Mouse (Mus musculus) G1E (cell line): Measurements from ENCODE around the gene Methig1. TPM values are rescaled to one million over a fixed set of nuclear protein-coding genes. Genes with fewer than 3 reads are reported as not detected.
"Not testable (repeated sequence)": the region's sequence is repeated elsewhere in the genome, so short reads cannot be mapped to it uniquely, and the experiment has no call there.

Source experiments
- ATAC-seq: 2 replicates; pipeline ENCODE4 v1.8.0; 2016; ENCODE audit warnings: mild to moderate bottlenecking; ENCODE audit not compliant: insufficient number of reproducible peaks, poor library complexity, low FRiP score, severe bottlenecking; ENCODE audit errors: extremely low read depth
- DNase-seq: peaks from one replicate; pipeline ENCODE4 v3.0.0; 2012; ENCODE audit warnings: low spot score
- H3K27me3 ChIP-seq: 2 replicates; pipeline ENCODE4 v1.6.1; 2012; ENCODE audit warnings: mild to moderate bottlenecking, low read length, inconsistent platforms; ENCODE audit not compliant: insufficient read depth
- H3K36me3 ChIP-seq: replicated peaks from 2 replicates; pipeline ENCODE3; 2012; ENCODE audit warnings: mild to moderate bottlenecking, inconsistent platforms
- H3K4me1 ChIP-seq: 2 replicates; pipeline ENCODE4 v1.6.1; 2012; ENCODE audit warnings: low read depth, low read length, inconsistent platforms, mixed read lengths; ENCODE audit not compliant: insufficient read depth
- H3K4me3 ChIP-seq: 2 replicates; pipeline ENCODE4 v1.5.1; 2012; ENCODE audit warnings: low read depth, mild to moderate bottlenecking, inconsistent platforms, low read length, moderate library complexity, mixed read lengths
- H3K9me3 ChIP-seq: replicated peaks from 2 replicates; pipeline ENCODE4 v1.6.1; 2012; ENCODE audit warnings: inconsistent platforms
- CTCF ChIP-seq: IDR thresholded peaks from 2 replicates; pipeline ENCODE4 v1.5.1; 2012; ENCODE audit warnings: low read depth, low read length, inconsistent platforms, mixed read lengths
- GATA1 ChIP-seq: IDR thresholded peaks from 2 replicates; pipeline ENCODE4 v1.6.1; 2012; ENCODE audit warnings: borderline replicate concordance, low read length, inconsistent platforms, mixed read lengths
- GATA2 ChIP-seq: IDR thresholded peaks from 2 replicates; pipeline ENCODE4 v1.6.1; 2012; ENCODE audit warnings: low read depth, low read length, inconsistent platforms, borderline replicate concordance
- POLR2AphosphoS5 ChIP-seq: IDR thresholded peaks from 2 replicates; pipeline ENCODE4 v1.6.1; 2012; ENCODE audit warnings: low read depth, low read length, inconsistent platforms; ENCODE audit not compliant: insufficient replicate concordance
- TAL1 ChIP-seq: conservative IDR thresholded peaks from 2 replicates; pipeline ENCODE4 v1.6.1; 2012; ENCODE audit warnings: low read depth, low read length, inconsistent platforms, mixed read lengths
- polyA plus RNA-seq: library from polyadenylated mRNA; stranded (reverse); fragments of >175 nt; gene quantifications from 2 replicates; pipeline ENCODE4 v1.2.3, GENCODE M21; 2012
- total RNA-seq, 2 experiments: library from RNA; stranded (forward) in 1 of 2; stranded (reverse) in 1 of 2; fragments of 200-1000 nt in 1 of 2; fragments of >200 nt in 1 of 2; fragmentation: Nextera tagmentation in 1 of 2; gene quantifications; 2 replicates each; pipeline ENCODE4 v1.2.3; 2014 to 2017

The Methig1 gene
- total and polyA plus RNA-seq, 3 experiments, result 0.22 TPM; not detected in 2

- H3K27me3 ChIP-seq, result no peaks in the 10 kb centered on the region
- H3K4me1 ChIP-seq, result peaks cover 81% of the 10 kb centered on the region
- H3K36me3 ChIP-seq, result peaks cover 61% of the 10 kb centered on the region
- peak overlapping the region; percentile 49; the same call in 1 of the 2 replicates for H3K4me3 ChIP-seq
- DNase-seq (no peak), ATAC-seq (no peak)
- TF ChIP-seq POLR2AphosphoS5 (no peak), GATA1 (no peak), GATA2 (no peak), TAL1 (no peak), CTCF (no peak)
- H3K9me3 ChIP-seq, result no peaks in the 10 kb centered on the region
Observed at GRCm38 (mm10) chr15:100417854-100418450, 65.0 kb downstream of the Methig1 start.

GRCm38 (mm10) chr15:100419311-100419710 is 66.4 kb downstream of the Methig1 start:
- peaks cover 51% of the 10 kb centered on the region for H3K36me3 ChIP-seq
- no peak for DNase-seq
- peak overlapping the region; percentile 55 for H3K4me3 ChIP-seq
- peaks cover 82% of the 10 kb centered on the region for H3K4me1 ChIP-seq
- no peaks in the 10 kb centered on the region for H3K27me3 ChIP-seq
- ATAC-seq, result no peak
- H3K9me3 ChIP-seq, result no peaks in the 10 kb centered on the region
- TF ChIP-seq GATA2 (no peak), POLR2AphosphoS5 (no peak), GATA1 (no peak), CTCF (no peak), TAL1 (no peak)

GRCm38 (mm10) chr15:100419901-100420745 is 67.2 kb downstream of the Methig1 start:
- DNase-seq, result peak; percentile 69
- peak; percentile 69 for ATAC-seq

GRCm38 (mm10) chr15:100421059-100421757 is 68.3 kb downstream of the Methig1 start:
- no peak for ATAC-seq
- no peak for DNase-seq

More at GRCm38 (mm10) chr15:100419901-100420745, 67.2 kb downstream of the Methig1 start:
- H3K9me3 ChIP-seq, result no peaks in the 10 kb centered on the region
- no peak for TF ChIP-seq POLR2AphosphoS5
- TF ChIP-seq GATA2, result no peak
- peak; percentile 90 for TF ChIP-seq TAL1
- TF ChIP-seq CTCF, result no peak
- TF ChIP-seq GATA1, result no peak
- H3K4me1 ChIP-seq, result peaks cover 76% of the 10 kb centered on the region
- peak overlapping the region; percentile 55; the same call in 1 of the 2 replicates for H3K4me3 ChIP-seq
- peaks cover 43% of the 10 kb centered on the region for H3K36me3 ChIP-seq
- H3K27me3 ChIP-seq, result no peaks in the 10 kb centered on the region

GRCm38 (mm10) chr15:100421758-100422197 is 68.8 kb downstream of the Methig1 start, which contains the start of gene Gm5475:
Gm5475 (plus strand) TSS chr15:100422147.
- Histone ChIP-seq H3K36me3 (peaks cover 27% of the 10 kb centered on the region), H3K4me1 (peaks cover 60% of the 10 kb centered on the region), H3K4me3 (peak within 1 kb of the TSS; percentile 94)
- not testable (repeated sequence) for DNase-seq, H3K9me3 ChIP-seq, ATAC-seq, H3K27me3 ChIP-seq

More at GRCm38 (mm10) chr15:100421059-100421757, 68.3 kb downstream of the Methig1 start:
- Histone ChIP-seq H3K4me1 (peaks cover 65% of the 10 kb centered on the region), H3K27me3 (no peaks in the 10 kb centered on the region), H3K9me3 (no peaks in the 10 kb centered on the region), H3K36me3 (peaks cover 32% of the 10 kb centered on the region), H3K4me3 (peak overlapping the region; percentile 65)
- no peak for TF ChIP-seq TAL1
- no peak for TF ChIP-seq GATA2
- no peak for TF ChIP-seq CTCF
- no peak for TF ChIP-seq GATA1
- TF ChIP-seq POLR2AphosphoS5, result no peak

GRCm38 (mm10) chr15:100422476-100422875 is 69.5 kb downstream of the Methig1 start:
- Histone ChIP-seq H3K27me3 (no peaks in the 10 kb centered on the region), H3K9me3 (no peaks in the 10 kb centered on the region), H3K36me3 (peaks cover 20% of the 10 kb centered on the region), H3K4me3 (peak overlapping the region; percentile 94), H3K4me1 (peaks cover 54% of the 10 kb centered on the region)
- TF ChIP-seq GATA2, result no peak
- TF ChIP-seq TAL1, result no peak
- no peak for TF ChIP-seq GATA1
- TF ChIP-seq POLR2AphosphoS5, result no peak
- TF ChIP-seq CTCF, result no peak
- DNase-seq (no peak), ATAC-seq (no peak)
